Mouse (Mus musculus) stomach, postnatal 0 days (tissue): ENCODE results near the gene Borcs6.

ENCODE experiments used
- CTCF ChIP-seq: IDR thresholded peaks from 2 replicates; pipeline ENCODE4 v1.5.1; 2016; ENCODE audit warnings: antibody characterized with exemption, low read depth, mild to moderate bottlenecking, moderate library complexity
- EP300 ChIP-seq: optimal IDR thresholded peaks from 2 replicates; pipeline ENCODE3; 2016; ENCODE audit warnings: antibody characterized with exemption

DNA sequence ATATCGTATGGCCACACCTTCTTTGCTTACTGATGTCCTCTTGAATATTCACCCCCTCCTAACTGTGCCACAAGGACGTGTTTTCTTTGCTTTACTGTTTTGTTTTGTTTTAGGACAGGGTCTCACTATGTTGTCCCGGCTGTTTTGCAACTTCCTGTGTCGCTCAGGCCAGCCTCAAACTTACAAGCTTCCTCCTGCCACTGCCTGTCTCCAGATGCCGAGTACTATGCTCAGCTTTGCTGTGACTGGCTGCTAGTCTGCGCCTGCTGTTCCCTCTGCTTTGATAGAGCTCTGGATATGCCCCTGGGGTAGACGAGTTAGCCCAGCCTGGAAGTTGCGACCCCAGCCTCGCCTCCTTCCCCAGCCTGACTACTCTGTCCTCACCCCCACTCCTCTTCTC lies 26.0 kb upstream of the Borcs6 start:
- TF ChIP-seq CTCF (no peak), EP300 (no peak)
